Mouse (Mus musculus) limb, embryonic 13.5 days (tissue): ENCODE measurements around the gene Mthfd1l. TPM values are rescaled to one million over a fixed set of nuclear protein-coding genes. Genes with fewer than 3 reads are reported as not detected.

Experiments
- ATAC-seq: fragments of 200-750 bp; cut with Nextera tagmentation; 2 replicates; pipeline ENCODE4 v1.8.0; 2017; ENCODE audit warnings: low read depth, moderate number of reproducible peaks, moderate TSS enrichment; ENCODE audit not compliant: low FRiP score
- H3K27ac ChIP-seq: fragments of 300-500 bp; sonication (generic); 2 replicates; pipeline ENCODE4 v1.5.1; 2015; ENCODE audit warnings: inconsistent platforms, mild to moderate bottlenecking, moderate library complexity
- H3K27me3 ChIP-seq: fragments of 300-500 bp; sonication (generic); 2 replicates; pipeline ENCODE4 v1.6.1; 2015; ENCODE audit warnings: mild to moderate bottlenecking, inconsistent platforms
- H3K36me3 ChIP-seq: fragments of 300-500 bp; sonication (generic); 2 replicates; pipeline ENCODE4 v1.6.1; 2015; ENCODE audit warnings: inconsistent platforms, mild to moderate bottlenecking, moderate library complexity
- H3K4me1 ChIP-seq: fragments of 300-500 bp; sonication (generic); 2 replicates; pipeline ENCODE4 v1.6.1; 2015; ENCODE audit warnings: inconsistent platforms
- H3K4me2 ChIP-seq: fragments of 300-500 bp; sonication (generic); replicated peaks from 2 replicates; pipeline ENCODE4 v1.6.1; 2015; ENCODE audit warnings: inconsistent platforms, mild to moderate bottlenecking, moderate library complexity
- H3K4me3 ChIP-seq: fragments of 300-500 bp; sonication (generic); 2 replicates; pipeline ENCODE4 v1.5.1; 2015; ENCODE audit warnings: moderate library complexity, mild to moderate bottlenecking, inconsistent platforms
- H3K9ac ChIP-seq: fragments of 300-500 bp; sonication (generic); 2 replicates; pipeline ENCODE4 v1.6.1; 2015; ENCODE audit warnings: mild to moderate bottlenecking, inconsistent platforms
- H3K9me3 ChIP-seq: fragments of 300-500 bp; sonication (generic); 2 replicates; pipeline ENCODE4 v1.6.1; 2016; ENCODE audit warnings: inconsistent platforms
- WGBS: fragments of 180-500 bp; shearing (Covaris S2); methylation state at CpG from one replicate; pipeline ENCODE4 v1.1.7; 2015; 5-methylcytosine and 5-hydroxymethylcytosine counted together
- polyA plus RNA-seq: library from polyadenylated mRNA; unstranded; fragments of >200 nt; fragmentation: Nextera tagmentation; extraction: Ambion mirVana; gene quantifications from 2 replicates; pipeline ENCODE4 v1.2.1, GENCODE M21; 2015

Mthfd1l gene
- polyA plus RNA-seq, 1 experiment from 2014 or later: 11.1 TPM

- Histone ChIP-seq H3K4me2 (no peak overlapping the region), H3K4me3 (no peak overlapping the region), H3K9ac (no peak overlapping the region), H3K4me1 (no peaks in the 10 kb centered on the region), H3K9me3 (no peaks in the 10 kb centered on the region), H3K36me3 (peaks cover 5% of the 10 kb centered on the region), H3K27ac (no peak overlapping the region), H3K27me3 (no peaks in the 10 kb centered on the region)
- 90% methylated on average over 8 of the region's 8 CpGs for WGBS
- ATAC-seq: no peak
Measured at GRCm38 (mm10) chr10:4092990-4093389, 120.1 kb downstream of the Mthfd1l start.

DNA sequence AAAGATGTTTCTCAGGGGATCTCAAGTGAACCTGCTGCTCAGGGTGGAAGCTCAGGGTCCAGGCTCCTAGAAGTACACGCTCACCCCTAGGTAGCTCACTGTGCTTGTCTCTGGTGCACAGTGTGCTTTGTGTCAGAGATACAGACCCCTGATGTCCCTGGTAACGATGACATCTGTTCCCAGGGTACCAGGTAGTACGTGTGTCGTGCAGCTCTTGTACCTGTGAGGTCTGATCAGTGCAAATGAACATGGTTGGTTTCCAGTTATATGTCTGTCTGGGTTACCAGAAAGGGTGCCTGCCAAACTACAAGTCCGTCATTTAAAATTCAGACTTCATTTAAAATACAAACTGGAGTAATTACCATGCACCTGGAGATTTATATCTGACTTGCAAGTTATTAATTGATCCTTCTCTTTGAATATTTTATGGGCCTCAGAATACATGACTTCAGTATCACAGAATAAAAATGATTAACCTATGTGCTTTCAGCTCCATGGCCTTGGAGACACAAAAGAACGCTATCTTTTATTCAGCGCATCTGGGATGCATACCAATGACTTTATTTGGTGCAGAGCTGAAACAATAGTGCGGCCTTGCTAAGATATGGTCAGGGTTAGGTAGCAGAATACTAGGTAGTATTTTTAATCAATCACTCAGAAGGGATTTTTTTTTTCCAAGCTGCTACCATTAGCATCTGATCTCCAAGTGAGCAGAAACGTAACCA, 121.3 kb downstream of the Mthfd1l start:
- 85% methylated on average over 9 of the region's 9 CpGs for WGBS
- Histone ChIP-seq H3K27me3 (no peaks in the 10 kb centered on the region), H3K27ac (no peak overlapping the region), H3K9me3 (no peaks in the 10 kb centered on the region), H3K9ac (no peak overlapping the region), H3K4me2 (no peak overlapping the region), H3K4me3 (no peak overlapping the region), H3K36me3 (peaks cover 5% of the 10 kb centered on the region), H3K4me1 (no peaks in the 10 kb centered on the region)
- ATAC-seq: no peak

- Histone ChIP-seq H3K9me3 (no peaks in the 10 kb centered on the region), H3K4me1 (no peaks in the 10 kb centered on the region), H3K36me3 (peaks cover 5% of the 10 kb centered on the region), H3K27ac (no peak overlapping the region), H3K4me3 (no peak overlapping the region), H3K27me3 (no peaks in the 10 kb centered on the region), H3K9ac (no peak overlapping the region), H3K4me2 (no peak overlapping the region)
- 82% methylated on average over 5 of the region's 5 CpGs for WGBS
- ATAC-seq: no peak
Measured at GRCm38 (mm10) chr10:4096151-4096550, 123.2 kb downstream of the Mthfd1l start.

GRCm38 (mm10) chr10:4100007-4100406, 127.1 kb downstream of the Mthfd1l start:
- Histone ChIP-seq H3K4me2 (no peak overlapping the region), H3K27ac (no peak overlapping the region), H3K9ac (no peak overlapping the region), H3K27me3 (no peaks in the 10 kb centered on the region), H3K9me3 (no peaks in the 10 kb centered on the region), H3K36me3 (peaks cover 10% of the 10 kb centered on the region), H3K4me3 (no peak overlapping the region), H3K4me1 (no peaks in the 10 kb centered on the region)
- 88% methylated on average over 6 of the region's 6 CpGs for WGBS
- ATAC-seq: no peak

DNA sequence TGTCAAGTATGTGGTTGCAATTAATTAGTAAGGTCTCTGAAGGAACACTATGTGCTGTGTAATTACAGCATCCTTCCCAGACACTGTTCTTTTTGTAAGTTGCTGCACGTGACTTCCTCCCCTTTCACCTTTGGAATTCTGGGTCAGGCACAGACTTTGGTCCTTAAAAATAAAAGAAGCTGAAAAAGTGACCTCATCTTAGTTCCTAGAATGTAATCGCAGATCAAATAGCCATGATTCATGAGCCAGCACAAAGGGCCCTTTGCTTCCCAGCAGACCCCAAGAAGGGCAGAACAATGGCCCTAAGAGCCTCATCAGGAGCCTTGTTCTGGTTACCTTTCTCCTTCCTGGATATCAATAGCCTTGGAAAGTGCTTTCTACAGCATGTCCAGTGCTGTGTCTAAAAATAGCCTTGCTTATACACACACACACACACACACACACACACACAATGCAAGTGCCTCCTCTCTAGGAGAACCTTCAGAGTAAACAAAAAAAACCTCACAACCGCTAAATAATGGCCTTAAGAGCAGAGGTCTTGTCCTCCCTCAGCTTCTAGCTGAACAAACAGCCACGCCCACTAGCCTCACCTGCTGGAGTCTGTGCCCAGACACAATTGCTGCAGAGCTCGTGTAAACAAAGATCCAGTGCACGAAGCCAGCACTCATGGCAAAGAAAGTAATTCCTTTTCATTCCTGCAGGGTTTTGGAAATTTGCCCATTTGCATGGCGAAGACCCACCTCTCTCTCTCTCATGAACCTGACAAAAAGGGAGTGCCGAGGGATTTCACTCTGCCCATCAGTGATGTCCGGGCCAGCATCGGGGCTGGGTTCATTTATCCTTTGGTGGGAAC, 133.0 kb downstream of the Mthfd1l start:
- ATAC-seq: no peak
- no peak overlapping the region for H3K27ac ChIP-seq
- no peaks in the 10 kb centered on the region for H3K27me3 ChIP-seq

DNA sequence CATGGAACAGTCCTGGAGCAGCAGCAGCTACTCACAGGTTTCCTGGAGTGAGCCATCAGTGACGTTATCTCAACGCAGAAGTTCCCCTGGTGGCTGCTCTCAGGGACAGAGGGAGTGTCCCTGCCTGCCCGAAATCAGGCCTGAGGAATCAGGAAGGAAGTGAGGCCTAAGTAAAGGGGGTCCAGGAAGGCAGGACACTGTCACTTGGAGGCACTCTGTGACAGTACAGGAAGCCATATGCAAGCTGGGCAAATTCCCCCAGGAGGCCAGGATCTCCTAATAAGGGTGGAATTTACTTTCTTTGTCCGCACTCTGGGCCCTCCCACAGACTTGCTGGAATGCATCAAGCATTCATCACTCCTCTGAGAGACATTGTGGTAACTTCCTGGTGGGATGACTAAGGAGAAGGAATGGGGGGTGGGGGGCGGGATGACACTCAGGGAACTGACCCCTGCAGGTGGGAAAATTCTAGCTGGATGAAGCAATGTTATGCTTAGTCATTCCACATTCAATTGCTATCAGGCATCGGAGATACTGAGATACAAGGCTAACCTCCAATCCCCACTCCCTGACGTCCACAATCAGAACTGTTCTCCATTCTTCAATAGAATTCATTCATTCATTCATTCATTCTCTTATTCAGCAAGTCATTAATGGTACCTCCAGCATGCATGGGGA, 134.9 kb downstream of the Mthfd1l start:
- 0 out of 2 replicates have a peak, but pooled peaks have one; percentile 10 for ATAC-seq
- Histone ChIP-seq H3K27me3 (no peaks in the 10 kb centered on the region), H3K36me3 (peaks cover 4% of the 10 kb centered on the region; the same call in 1 of the 2 replicates), H3K4me1 (peaks cover 27% of the 10 kb centered on the region), H3K27ac (no peak overlapping the region; the same call in 1 of the 2 replicates), H3K4me2 (no peak overlapping the region), H3K4me3 (no peak overlapping the region), H3K9me3 (no peaks in the 10 kb centered on the region), H3K9ac (no peak overlapping the region)
- WGBS: 51% methylated on average over 7 of the region's 7 CpGs

More for the DNA sequence above, 133.0 kb downstream of the Mthfd1l start:
- H3K9ac ChIP-seq: no peak overlapping the region
- H3K4me1 ChIP-seq: peaks cover 21% of the 10 kb centered on the region
- H3K4me2 ChIP-seq: no peak overlapping the region
- no peaks in the 10 kb centered on the region for H3K9me3 ChIP-seq
- peaks cover 4% of the 10 kb centered on the region; the same call in 1 of the 2 replicates for H3K36me3 ChIP-seq
- H3K4me3 ChIP-seq: no peak overlapping the region
- 66% methylated on average over 10 of the region's 10 CpGs for WGBS

DNA sequence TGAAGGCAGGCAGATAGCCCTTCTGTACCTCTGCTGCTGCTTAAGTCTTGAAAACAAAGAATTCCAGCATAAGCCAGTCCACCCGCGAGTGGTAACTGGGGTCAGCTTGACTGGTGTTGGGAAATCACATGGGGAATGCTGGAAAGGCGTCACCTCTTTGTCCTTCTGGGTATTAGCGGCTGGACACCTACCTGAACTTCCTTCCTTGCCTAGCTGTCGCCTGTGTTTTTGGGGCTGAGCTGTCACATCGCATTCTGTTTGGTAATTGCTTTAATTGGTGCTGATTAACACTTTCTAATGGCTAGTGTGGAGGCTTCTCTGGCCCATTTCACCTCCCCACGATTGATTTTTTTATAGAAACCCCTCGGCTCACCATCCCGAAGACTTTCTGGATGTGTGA, 135.5 kb downstream of the Mthfd1l start:
- H3K27me3 ChIP-seq: no peaks in the 10 kb centered on the region
- H3K36me3 ChIP-seq: peaks cover 3% of the 10 kb centered on the region; the same call in 1 of the 2 replicates
- H3K27ac ChIP-seq: no peak overlapping the region; the same call in 1 of the 2 replicates
- H3K9ac ChIP-seq: no peak overlapping the region
- no peak overlapping the region for H3K4me3 ChIP-seq
- no peaks in the 10 kb centered on the region for H3K9me3 ChIP-seq
- ATAC-seq: no peak
- H3K4me2 ChIP-seq: no peak overlapping the region
- H3K4me1 ChIP-seq: peaks cover 27% of the 10 kb centered on the region
- WGBS: 77% methylated on average over 9 of the region's 9 CpGs

- ATAC-seq: no peak
- peaks cover 20% of the 10 kb centered on the region for H3K4me1 ChIP-seq
- no peak overlapping the region for H3K9ac ChIP-seq
- H3K4me2 ChIP-seq: no peak overlapping the region
- H3K27ac ChIP-seq: peak overlapping the region; percentile 3; the same call in 1 of the 2 replicates
- H3K27me3 ChIP-seq: no peaks in the 10 kb centered on the region
- WGBS: 82% methylated on average over 19 of the region's 19 CpGs
- no peaks in the 10 kb centered on the region for H3K9me3 ChIP-seq
- no peaks in the 10 kb centered on the region for H3K36me3 ChIP-seq
- no peak overlapping the region for H3K4me3 ChIP-seq
Measured at GRCm38 (mm10) chr10:4111095-4111794, 138.3 kb downstream of the Mthfd1l start.

DNA sequence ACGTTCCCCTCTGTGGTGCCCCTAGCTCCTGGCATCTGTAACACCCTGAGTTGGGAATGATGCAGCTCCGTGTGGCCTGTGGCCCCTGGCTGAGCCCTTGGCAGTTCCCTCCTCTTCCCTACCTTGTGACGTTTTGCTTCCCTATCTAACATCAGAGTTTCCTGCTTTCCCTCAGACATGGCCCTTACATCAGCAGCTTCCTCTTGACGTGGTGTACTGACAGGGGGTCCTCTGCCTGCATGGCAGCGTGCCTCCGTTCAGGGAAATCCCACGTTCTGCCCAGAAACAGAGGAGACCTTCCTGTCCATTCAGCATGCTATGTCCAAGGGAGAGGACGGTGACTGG, 138.8 kb downstream of the Mthfd1l start:
- 79% methylated on average over 8 of the region's 8 CpGs for WGBS

DNA sequence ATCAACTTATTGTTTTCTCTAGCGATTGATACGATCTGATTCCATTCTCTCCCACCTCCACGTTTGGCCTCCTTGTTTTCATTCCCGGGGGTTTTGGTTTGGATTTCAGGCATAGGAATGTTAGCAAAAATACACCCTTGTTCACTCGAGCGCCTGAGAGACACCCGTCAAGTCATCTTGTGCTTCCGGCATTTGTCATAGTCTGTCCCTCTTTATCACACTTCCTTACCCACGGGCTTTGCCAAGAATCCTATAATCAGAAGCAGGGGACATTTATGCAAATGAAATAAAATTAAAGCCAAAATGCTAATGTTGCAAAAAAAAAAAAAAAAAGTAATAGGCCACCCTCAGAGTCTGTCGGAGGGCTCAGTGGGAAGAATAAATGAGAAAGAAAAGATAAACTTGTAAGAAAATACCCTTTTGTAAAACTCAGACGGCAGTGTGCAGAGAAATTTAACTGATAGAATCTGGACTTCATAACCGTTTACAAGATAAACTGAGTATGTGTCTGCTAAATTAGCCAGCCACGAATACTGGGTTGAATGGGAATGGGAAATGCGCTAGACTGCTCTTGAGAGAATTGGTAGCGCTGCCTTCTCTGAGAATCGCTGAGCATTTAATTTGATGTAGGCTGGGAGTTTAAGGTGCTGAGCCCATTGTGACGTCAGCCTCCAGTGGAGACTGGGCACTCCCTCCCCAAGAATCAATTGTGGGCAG, 139.9 kb downstream of the Mthfd1l start:
- Histone ChIP-seq H3K4me1 (peaks cover 20% of the 10 kb centered on the region), H3K4me3 (no peak overlapping the region), H3K9ac (no peak overlapping the region), H3K27ac (no peak overlapping the region), H3K9me3 (no peaks in the 10 kb centered on the region), H3K36me3 (no peaks in the 10 kb centered on the region), H3K27me3 (no peaks in the 10 kb centered on the region), H3K4me2 (no peak overlapping the region)
- ATAC-seq: no peak
- WGBS: 77% methylated on average over 17 of the region's 17 CpGs

More for the DNA sequence above, 138.8 kb downstream of the Mthfd1l start:
- no peak overlapping the region for H3K9ac ChIP-seq
- peaks cover 19% of the 10 kb centered on the region for H3K4me1 ChIP-seq
- no peaks in the 10 kb centered on the region for H3K27me3 ChIP-seq
- no peak overlapping the region for H3K4me3 ChIP-seq
- H3K36me3 ChIP-seq: no peaks in the 10 kb centered on the region
- H3K9me3 ChIP-seq: no peaks in the 10 kb centered on the region
- no peak for ATAC-seq
- H3K4me2 ChIP-seq: no peak overlapping the region
- 0 out of 2 replicates have a peak overlapping the region, but pooled peaks have one; percentile 3 for H3K27ac ChIP-seq

- H3K36me3 ChIP-seq: no peaks in the 10 kb centered on the region
- WGBS: 91% methylated on average over 5 of the region's 5 CpGs
- H3K27ac ChIP-seq: no peak overlapping the region
- no peak overlapping the region for H3K4me3 ChIP-seq
- H3K9ac ChIP-seq: no peak overlapping the region
- no peak overlapping the region for H3K4me2 ChIP-seq
- ATAC-seq: no peak
- no peaks in the 10 kb centered on the region for H3K27me3 ChIP-seq
- no peaks in the 10 kb centered on the region for H3K9me3 ChIP-seq
- H3K4me1 ChIP-seq: peaks cover 20% of the 10 kb centered on the region
Measured at GRCm38 (mm10) chr10:4113328-4113658, 140.4 kb downstream of the Mthfd1l start.
